Mouse (Mus musculus) macrophage (primary cell): ENCODE results near the gene Bspry. TPM values are rescaled to one million over a fixed set of nuclear protein-coding genes. Genes with fewer than 3 reads are reported as not detected.
"Not testable (repeated sequence)": the region's sequence is repeated elsewhere in the genome, so short reads cannot be mapped to it uniquely, and the experiment has no call there.

Experiments used
- H3K27ac ChIP-seq: fragments of 350-480 bp; formaldehyde crosslinking; 2 replicates; pipeline ENCODE4 v1.9.0; 2021
- H3K36me3 ChIP-seq: fragments of 350-480 bp; formaldehyde crosslinking; 2 replicates; pipeline ENCODE4 v1.9.0; 2021; ENCODE audit errors: inconsistent target
- H3K4me3 ChIP-seq: fragments of 350-480 bp; formaldehyde crosslinking; 2 replicates; pipeline ENCODE4 v1.9.0; 2021; ENCODE audit errors: inconsistent target
- H3K79me2 ChIP-seq: fragments of 350-480 bp; formaldehyde crosslinking; 2 replicates; pipeline ENCODE4 v1.9.0; 2021; ENCODE audit errors: inconsistent target
- WGBS: methylation state at CpG from one replicate; pipeline ENCODE4 v1.1.7; 2026; ENCODE audit warnings: inconsistent platforms; ENCODE audit not compliant: missing documents; 5-methylcytosine and 5-hydroxymethylcytosine counted together
- polyA plus RNA-seq: library from polyadenylated mRNA; stranded (reverse); fragments of 250-400 nt; gene quantifications from 3 replicates; pipeline ENCODE4 v1.2.4, GENCODE M21; 2018; ENCODE audit warnings: inconsistent platforms

The Bspry gene
- polyA plus RNA-seq, 1 experiment from 2014 or later = 0.17 TPM

DNA sequence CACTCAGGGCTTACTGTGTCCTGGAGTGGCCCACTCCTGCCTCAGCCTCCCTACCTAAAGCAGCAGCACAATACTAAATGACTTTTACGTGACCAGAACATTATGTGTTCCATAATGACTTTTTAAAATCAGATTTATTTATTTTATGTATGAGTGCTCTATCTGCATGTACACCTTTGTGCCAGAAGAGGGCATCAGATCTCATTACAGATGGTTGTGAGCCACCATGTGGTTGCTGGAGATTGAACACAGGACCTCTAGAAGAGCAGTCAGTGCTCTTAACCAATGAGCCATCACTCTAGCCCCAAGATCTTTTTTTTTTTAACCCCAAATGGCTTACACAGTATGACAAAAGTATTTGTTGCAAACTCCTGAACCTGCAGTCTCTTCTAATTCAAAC is 11.7 kb upstream of the Bspry start:
- WGBS = 100% methylated on average over 1 of the region's 1 CpGs

GRCm38 (mm10) chr4:62470598-62471051 is 9.2 kb upstream of the Bspry start, which contains the start of gene Wdr31:
Gene Wdr31 (minus strand): TSS chr4:62470896.
- Histone ChIP-seq H3K4me3 (peak within 1 kb of the TSS; percentile 22), H3K79me2 (no peaks in the 10 kb centered on the region), H3K27ac (no peak within 1 kb of the TSS), H3K36me3 (no peaks in the 10 kb centered on the region)
- WGBS = 2% methylated on average over 29 of the region's 30 CpGs

More for the DNA sequence above, 11.7 kb upstream of the Bspry start:
- no peak overlapping the region for H3K4me3 ChIP-seq
- no peaks in the 10 kb centered on the region for H3K36me3 ChIP-seq
- H3K79me2 ChIP-seq = no peaks in the 10 kb centered on the region
- H3K27ac ChIP-seq = no peak overlapping the region

- Histone ChIP-seq H3K36me3 (no peaks in the 10 kb centered on the region), H3K4me3 (no peak overlapping the region), H3K79me2 (no peaks in the 10 kb centered on the region), H3K27ac (no peak overlapping the region)
- WGBS = 100% methylated on average over 2 of the region's 2 CpGs
These were observed 7.8 kb upstream of the Bspry start for GRCm38 (mm10) chr4:62472071-62472470.

DNA sequence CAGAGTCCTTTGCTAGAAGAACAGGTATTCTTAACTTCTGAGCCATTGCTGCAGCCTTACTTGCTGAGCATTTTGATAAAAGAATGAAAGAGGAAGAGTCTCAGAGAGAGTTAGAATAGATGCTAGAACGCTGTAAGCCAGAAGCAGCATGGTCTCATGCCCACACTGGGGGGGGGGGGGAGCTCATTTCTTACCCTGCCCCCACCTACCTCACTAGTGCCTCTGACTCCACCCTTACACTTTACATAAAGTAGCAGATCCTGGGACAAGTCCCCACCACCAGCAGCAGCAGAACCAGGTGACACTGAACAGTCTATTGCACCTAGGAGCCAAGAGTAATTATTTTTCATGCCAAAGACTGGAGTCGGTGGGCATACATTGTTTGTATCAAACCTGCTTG is 4.7 kb upstream of the Bspry start:
- no peaks in the 10 kb centered on the region for H3K36me3 ChIP-seq
- WGBS = 93% methylated on average over 1 of the region's 2 CpGs
- H3K79me2 ChIP-seq = no peaks in the 10 kb centered on the region
- no peak overlapping the region for H3K4me3 ChIP-seq
- H3K27ac ChIP-seq = no peak overlapping the region

GRCm38 (mm10) chr4:62475793-62476192 is 4.1 kb upstream of the Bspry start:
- Histone ChIP-seq H3K36me3 (no peaks in the 10 kb centered on the region), H3K27ac (no peak overlapping the region), H3K79me2 (no peaks in the 10 kb centered on the region), H3K4me3 (no peak overlapping the region)
- WGBS = 69% methylated on average over 6 of the region's 6 CpGs

DNA sequence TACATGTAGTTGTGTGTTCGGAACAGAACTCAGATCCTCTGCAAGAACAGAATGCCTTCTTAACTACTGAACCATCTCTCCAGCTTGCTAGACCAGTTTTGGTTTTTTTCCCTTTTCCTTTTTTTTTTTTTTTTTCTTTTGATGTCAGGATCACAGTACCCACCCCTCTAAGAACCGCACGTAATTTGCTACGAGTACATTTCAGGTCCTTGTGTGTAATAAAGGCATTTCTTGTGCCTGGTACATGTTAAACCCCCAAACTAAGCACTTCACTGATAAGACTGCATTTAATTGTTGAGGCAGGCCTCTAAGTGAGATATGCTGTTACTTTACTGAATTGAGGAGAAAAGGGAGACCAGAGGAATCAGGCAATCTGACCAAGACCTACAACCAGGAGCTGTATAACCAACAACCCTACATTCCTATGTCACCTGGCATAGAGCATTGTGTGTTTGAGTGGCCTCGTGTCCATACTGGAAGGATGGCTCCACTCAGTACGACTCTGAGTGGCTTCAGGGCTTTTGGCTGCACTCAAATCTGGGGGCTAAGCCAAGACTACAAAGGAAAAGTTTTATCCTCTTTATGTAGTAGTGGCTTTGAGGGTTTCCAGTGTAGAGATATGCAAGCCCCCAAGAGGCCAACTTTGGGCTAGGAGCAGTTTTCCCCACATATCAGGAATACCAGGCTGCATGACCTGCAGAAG is 2.2 kb upstream of the Bspry start:
- 94% methylated on average over 6 of the region's 6 CpGs for WGBS

DNA sequence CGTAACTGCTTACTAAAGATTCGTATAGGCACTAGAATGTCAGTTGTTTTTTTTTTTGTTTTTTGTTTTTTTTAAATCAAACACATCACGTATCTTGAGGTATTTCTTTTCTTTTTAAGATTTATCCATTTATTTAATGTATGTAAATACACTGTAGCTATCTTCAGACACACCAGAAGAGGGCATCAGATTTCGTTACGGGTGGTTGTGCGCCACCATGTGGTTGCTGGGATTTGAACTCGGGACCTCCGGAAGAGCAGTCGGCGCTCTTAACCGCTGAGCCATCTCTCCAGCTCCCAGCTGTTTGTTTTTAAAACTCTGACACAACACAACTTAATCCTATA is 288 bp upstream of the Bspry start:
- H3K36me3 ChIP-seq, H3K27ac ChIP-seq, H3K79me2 ChIP-seq: not testable (repeated sequence)
- H3K4me3 ChIP-seq = peak overlapping the region; percentile 19
- 9% methylated on average over 11 of the region's 11 CpGs for WGBS

More for the DNA sequence above, 2.2 kb upstream of the Bspry start:
- H3K36me3 ChIP-seq = no peaks in the 10 kb centered on the region
- H3K27ac ChIP-seq = no peak overlapping the region
- no peaks in the 10 kb centered on the region for H3K79me2 ChIP-seq
- H3K4me3 ChIP-seq = no peak overlapping the region

- Histone ChIP-seq H3K27ac (no peak overlapping the region), H3K36me3 (no peaks in the 10 kb centered on the region), H3K79me2 (no peaks in the 10 kb centered on the region), H3K4me3 (no peak overlapping the region)
- 11% methylated on average over 10 of the region's 10 CpGs for WGBS
These were observed 1.1 kb downstream of the Bspry start for GRCm38 (mm10) chr4:62480709-62481605.

GRCm38 (mm10) chr4:62484928-62485327 is 5.1 kb downstream of the Bspry start:
- Histone ChIP-seq H3K4me3 (no peak overlapping the region), H3K36me3 (no peaks in the 10 kb centered on the region), H3K27ac (no peak overlapping the region), H3K79me2 (no peaks in the 10 kb centered on the region)
- WGBS = 48% methylated on average over 3 of the region's 3 CpGs

GRCm38 (mm10) chr4:62485450-62486161 is 5.8 kb downstream of the Bspry start:
- no peak overlapping the region for H3K4me3 ChIP-seq
- H3K79me2 ChIP-seq = no peaks in the 10 kb centered on the region
- no peak overlapping the region for H3K27ac ChIP-seq
- WGBS = 79% methylated on average over 8 of the region's 8 CpGs
- no peaks in the 10 kb centered on the region for H3K36me3 ChIP-seq

GRCm38 (mm10) chr4:62486162-62486696 is 6.4 kb downstream of the Bspry start:
- Histone ChIP-seq H3K79me2 (no peaks in the 10 kb centered on the region), H3K36me3 (no peaks in the 10 kb centered on the region), H3K27ac (no peak overlapping the region), H3K4me3 (no peak overlapping the region)
- 96% methylated on average over 15 of the region's 15 CpGs for WGBS

- H3K27ac ChIP-seq = no peak overlapping the region
- H3K79me2 ChIP-seq = no peaks in the 10 kb centered on the region
- no peaks in the 10 kb centered on the region for H3K36me3 ChIP-seq
- H3K4me3 ChIP-seq = no peak overlapping the region
- 95% methylated on average over 5 of the region's 5 CpGs for WGBS
These were observed 7.3 kb downstream of the Bspry start for GRCm38 (mm10) chr4:62487172-62487571.

- Histone ChIP-seq H3K27ac (no peak overlapping the region), H3K36me3 (no peaks in the 10 kb centered on the region), H3K79me2 (no peaks in the 10 kb centered on the region), H3K4me3 (no peak overlapping the region)
- 84% methylated on average over 2 of the region's 2 CpGs for WGBS
These were observed 8.1 kb downstream of the Bspry start for GRCm38 (mm10) chr4:62487914-62488313.

DNA sequence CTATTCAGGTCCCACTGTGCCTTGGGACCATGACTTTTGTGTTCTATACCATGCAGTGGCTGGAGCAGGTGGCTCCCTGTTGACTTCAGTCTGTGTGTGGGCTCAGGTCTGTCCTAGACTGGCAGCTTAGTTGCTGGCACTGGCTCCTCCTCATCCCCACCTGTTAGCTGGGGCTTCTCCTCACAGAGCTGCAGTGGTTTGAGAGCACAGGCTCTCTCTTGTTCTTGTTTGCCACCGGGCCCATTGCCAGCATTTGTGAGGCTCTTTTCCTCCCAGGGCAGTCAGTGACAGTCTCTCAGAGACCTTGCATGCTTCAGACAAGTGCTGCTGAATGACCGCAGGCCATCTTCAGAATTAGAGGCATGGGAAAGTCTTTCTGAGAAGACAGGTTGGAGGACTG is 12.8 kb downstream of the Bspry start:
- WGBS = 97% methylated on average over 2 of the region's 2 CpGs
- no peak overlapping the region for H3K4me3 ChIP-seq
- H3K79me2 ChIP-seq = no peaks in the 10 kb centered on the region
- no peak overlapping the region for H3K27ac ChIP-seq
- no peaks in the 10 kb centered on the region for H3K36me3 ChIP-seq
